In the genomic region with DNA sequence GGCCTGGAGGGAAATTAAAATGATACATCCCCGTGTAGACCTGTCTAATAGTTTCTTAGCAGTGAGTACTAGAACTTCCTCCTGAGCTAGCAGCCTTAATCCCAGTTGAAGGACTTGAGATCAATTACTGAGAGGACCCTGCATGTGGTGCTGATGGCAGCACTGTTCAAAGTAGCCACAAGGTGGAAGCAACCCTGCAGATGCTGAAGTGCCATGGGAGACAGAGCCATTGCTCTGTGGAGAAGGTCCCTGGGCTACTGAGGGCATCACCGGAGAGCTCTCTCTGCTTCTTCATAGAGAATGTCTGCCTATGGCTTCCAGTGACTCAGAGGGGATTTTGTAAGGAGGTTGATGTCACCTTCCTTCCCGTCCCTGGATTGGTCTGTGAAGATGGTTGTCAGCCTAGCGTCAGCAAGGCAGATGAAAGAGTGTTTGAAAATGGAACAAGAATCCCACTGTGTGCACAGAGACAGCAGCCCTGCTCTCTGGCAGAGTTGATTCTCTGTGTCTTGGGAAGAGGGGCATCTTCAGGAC, we compare ENCODE assay signal across 28 mouse cellular contexts. TPM values are rescaled to one million over a fixed set of nuclear protein-coding genes. Genes with fewer than 3 reads are reported as not detected.
DNase-seq lines count a peak whose midpoint lies in the region; ATAC-seq and TF ChIP-seq lines count a peak whose summit lies in the region.
"Not testable (repeated sequence)": the region's sequence is repeated elsewhere in the genome, so short reads cannot be mapped to it uniquely, and the experiment has no call there.
"Had no signal": no experiment of that assay in that cellular context is flagged by ENCODE, and none has a peak within 500 bp of the region (broad histone marks: within the 10 kb centered on the region; RNA-seq: fewer than 3 reads in every experiment).

No protein-coding gene starts in this region.

- H3K4me1 ChIP-seq in bone marrow macrophage, adult 2 months (ENCODE audit: control insufficient read depth, insufficient read depth, low read length), result peaks cover 45% of the 10 kb centered on the region
- H3K4me1 ChIP-seq in kidney, adult 2 months (ENCODE audit: control insufficient read depth, insufficient read depth, low read length); lung, postnatal 0 days (ENCODE audit: insufficient read depth, low read depth, low read length): not testable (repeated sequence)

- H3K9me3 ChIP-seq in lung, postnatal 0 days (ENCODE audit: low read length), result not testable (repeated sequence)

- ATAC-seq in granulocyte monocyte progenitor cell, adult 5-6 weeks (replicated peaks; ENCODE audit: poor library complexity, severe bottlenecking), result peak; percentile 73
- peak; percentile 17; the same call in 1 of the 2 replicates for ATAC-seq in lung, postnatal 0 days
- 0 out of 2 replicates have a peak, but pooled peaks have one; percentile 55 for ATAC-seq in megakaryocyte-erythroid progenitor cell, adult 5-6 weeks (replicated peaks; ENCODE audit: low FRiP score, low TSS enrichment, poor library complexity, severe bottlenecking)

- H3K27ac ChIP-seq in bone marrow macrophage, adult 2 months (ENCODE audit: insufficient read depth, low read depth, low read length), result peak overlapping the region; percentile 57
- not testable (repeated sequence) for H3K27ac ChIP-seq in kidney, adult 2 months (ENCODE audit: insufficient read depth, low read depth, low read length); layer of hippocampus, adult 2 months; lung, postnatal 0 days (ENCODE audit: low read length)

- TF ChIP-seq POLR2A in bone marrow macrophage, adult 2 months (IDR thresholded peaks at IDR 0.05; ENCODE audit: borderline replicate concordance, low read depth, low read length); kidney, adult 2 months (IDR thresholded peaks at IDR 0.05; ENCODE audit: low read depth, low read length): not testable (repeated sequence)

- 80% methylated on average over 4 of the region's 4 CpGs for WGBS in kidney, adult 2 months
- WGBS in lung, postnatal 0 days, result 64% methylated on average over 4 of the region's 4 CpGs

- not testable (repeated sequence) for TF ChIP-seq EP300 in lung, postnatal 0 days (IDR thresholded peaks at IDR 0.05)

- not testable (repeated sequence) for H3K4me2 ChIP-seq in lung, postnatal 0 days (replicated peaks; ENCODE audit: low read depth, low read length)

- not testable (repeated sequence) for H3K36me3 ChIP-seq in kidney, adult 2 months (ENCODE audit: control insufficient read depth, insufficient read depth, low read length); lung, postnatal 0 days (ENCODE audit: insufficient read depth, low read length)

- not testable (repeated sequence) for DNase-seq in kidney, adult 2 months; layer of hippocampus, adult 2 months (ENCODE audit: low spot score in 2 of 2); lung, postnatal 0 days (ENCODE audit: low spot score)

- not testable (repeated sequence) for H3K4me3 ChIP-seq in bone marrow macrophage, adult 2 months (ENCODE audit: insufficient read depth, low read length); kidney, adult 2 months (ENCODE audit: insufficient read depth, low read depth, low read length); layer of hippocampus, adult 2 months; lung, postnatal 0 days (ENCODE audit: low read depth, low read length)

- TF ChIP-seq CTCF in bone marrow macrophage, adult 2 months (IDR thresholded peaks at IDR 0.05; ENCODE audit: low read depth, low read length), result not testable (repeated sequence)
- TF ChIP-seq CTCF in kidney, adult 2 months (conservative IDR thresholded peaks at IDR 0.05; ENCODE audit: insufficient read depth, insufficient read length, low read depth, low read length), result peak; percentile 28; the same call in 1 of the 2 replicates
- TF ChIP-seq CTCF in layer of hippocampus, adult 2 months (conservative IDR thresholded peaks at IDR 0.05), result peak; percentile 48
- peak; percentile 56 for TF ChIP-seq CTCF in lung, postnatal 0 days (IDR thresholded peaks at IDR 0.05)

- H3K9ac ChIP-seq in lung, postnatal 0 days (replicated peaks; ENCODE audit: low read depth), result not testable (repeated sequence)

- H3K27me3 ChIP-seq in kidney, adult 2 months (replicated peaks; ENCODE audit: control insufficient read depth, insufficient read depth, low read length); lung, postnatal 0 days (replicated peaks; ENCODE audit: insufficient read depth, low read length): not testable (repeated sequence)

RNA-seq across cellular contexts. Expression of a gene that starts 8.7 kb away (rescaled TPM):
- 34.0 and 62.4 TPM in 2 replicates for polyA plus RNA-seq in bone marrow macrophage, adult 2 months (2012; ENCODE audit: insufficient read depth, insufficient read length, missing spikeins)
- 9.2 TPM in 2 replicates for total RNA-seq in granulocyte monocyte progenitor cell, adult 5-6 weeks (2014; fragmentation: Nextera tagmentation)
- total RNA-seq in granulocyte monocyte progenitor cell, adult 5-6 weeks (2017), result 2.3 and 2.6 TPM in 2 replicates
- polyA plus RNA-seq in kidney, adult 2 months (2012; rRNA removed), result 20.9 and 21.1 TPM in 2 replicates
- total RNA-seq in layer of hippocampus, adult 2 months (2021), result 1 to 10 TPM in 1 of 2 experiments, under 1 TPM in 1; 0.59 to 1.3 TPM
- 35.3 and 39.9 TPM in 2 replicates for polyA plus RNA-seq in lung, postnatal 0 days (2015; fragmentation: Nextera tagmentation; extraction: Ambion mirVana)
- not detected in 2 replicates for total RNA-seq in megakaryocyte-erythroid progenitor cell, adult 5-6 weeks (2014; fragmentation: Nextera tagmentation)
- total RNA-seq in megakaryocyte-erythroid progenitor cell, adult 5-6 weeks (2017), result not detected in 2 replicates
- polyA plus RNA-seq: erythroblast, embryonic 14.5 days; G1E had no signal

RNA-seq across cellular contexts. Expression of a gene that starts 22.8 kb away (rescaled TPM):
- polyA plus RNA-seq in bone marrow macrophage, adult 2 months (2012; ENCODE audit: insufficient read depth, insufficient read length, missing spikeins), result 23.8 and 25.2 TPM in 2 replicates
- 0.88 and 1.3 TPM in 2 replicates for total RNA-seq in granulocyte monocyte progenitor cell, adult 5-6 weeks (2014; fragmentation: Nextera tagmentation)
- 1.5 and 1.6 TPM in 2 replicates for total RNA-seq in granulocyte monocyte progenitor cell, adult 5-6 weeks (2017)
- 8.5 and 10.5 TPM in 2 replicates for polyA plus RNA-seq in kidney, adult 2 months (2012; rRNA removed)
- under 1 TPM in 1 of 2 experiments, not detected in 1; 0.54 TPM for total RNA-seq in layer of hippocampus, adult 2 months (2021)
- polyA plus RNA-seq in lung, postnatal 0 days (2015; fragmentation: Nextera tagmentation; extraction: Ambion mirVana), result 2.4 and 3.2 TPM in 2 replicates
- total RNA-seq in megakaryocyte-erythroid progenitor cell, adult 5-6 weeks (2014; fragmentation: Nextera tagmentation), result 0.83 and 0.99 TPM in 2 replicates
- not detected in 2 replicates for total RNA-seq in megakaryocyte-erythroid progenitor cell, adult 5-6 weeks (2017)
- polyA plus RNA-seq: C2C12; erythroblast, embryonic 14.5 days; forebrain, embryonic 11.5 days; G1E; heart, embryonic 14.5 days; kidney, embryonic 14.5 days; limb, embryonic 11.5 days; midbrain, embryonic 12.5 days; neural tube, embryonic 14.5 days had no signal

RNA-seq across cellular contexts. Expression of a gene that starts 31.0 kb away (rescaled TPM):
- 130 and 184 TPM in 2 replicates for polyA plus RNA-seq in bone marrow macrophage, adult 2 months (2012; ENCODE audit: insufficient read depth, insufficient read length, missing spikeins)
- total RNA-seq in granulocyte monocyte progenitor cell, adult 5-6 weeks (2014; fragmentation: Nextera tagmentation), result 25.2 and 25.5 TPM in 2 replicates
- 49.7 and 55.1 TPM in 2 replicates for total RNA-seq in granulocyte monocyte progenitor cell, adult 5-6 weeks (2017)
- polyA plus RNA-seq in kidney, adult 2 months (2012; rRNA removed), result 85.2 and 96.9 TPM in 2 replicates
- under 1 TPM; 0.44 to 0.59 TPM for total RNA-seq in layer of hippocampus, adult 2 months (2021)
- 2.5 and 2.7 TPM in 2 replicates for polyA plus RNA-seq in lung, postnatal 0 days (2015; fragmentation: Nextera tagmentation; extraction: Ambion mirVana)
- 0.11 TPM in 1 of 2 replicates, not detected in the other for total RNA-seq in megakaryocyte-erythroid progenitor cell, adult 5-6 weeks (2014; fragmentation: Nextera tagmentation)
- total RNA-seq in megakaryocyte-erythroid progenitor cell, adult 5-6 weeks (2017), result 0.61 and 2.3 TPM in 2 replicates
- polyA plus RNA-seq: C2C12 had no signal

RNA-seq across cellular contexts. Expression of a gene that starts 38.3 kb away (rescaled TPM):
- 8.3 TPM in 1 of 2 replicates, not detected in the other for polyA plus RNA-seq in bone marrow macrophage, adult 2 months (2012; ENCODE audit: insufficient read depth, insufficient read length, missing spikeins)
- total RNA-seq in granulocyte monocyte progenitor cell, adult 5-6 weeks (2014; fragmentation: Nextera tagmentation), result not detected in 2 replicates
- total RNA-seq in granulocyte monocyte progenitor cell, adult 5-6 weeks (2017), result not detected in 2 replicates
- 0.20 and 0.22 TPM in 2 replicates for polyA plus RNA-seq in kidney, adult 2 months (2012; rRNA removed)
- not detected for total RNA-seq in layer of hippocampus, adult 2 months (2021)
- polyA plus RNA-seq in lung, postnatal 0 days (2015; fragmentation: Nextera tagmentation; extraction: Ambion mirVana), result 0.11 TPM in 1 of 2 replicates, not detected in the other
- not detected in 2 replicates for total RNA-seq in megakaryocyte-erythroid progenitor cell, adult 5-6 weeks (2014; fragmentation: Nextera tagmentation)
- total RNA-seq in megakaryocyte-erythroid progenitor cell, adult 5-6 weeks (2017), result not detected in 2 replicates
- total RNA-seq: adrenal gland, postnatal 14 days; G1E; gastrocnemius, postnatal 10 days; heart, postnatal 25 days; left cerebral cortex, postnatal 14 days had no signal
- polyA plus RNA-seq: C2C12; embryonic facial prominence, embryonic 13.5 days; erythroblast, embryonic 14.5 days; forebrain, embryonic 11.5 days; forebrain, embryonic 16.5 days; G1E; heart, embryonic 14.5 days; hindbrain, embryonic 12.5 days; intestine, embryonic 16.5 days; kidney, embryonic 14.5 days; large intestine, adult 2 months; limb, embryonic 11.5 days; liver, embryonic 15.5 days; lung, embryonic 16.5 days; midbrain, embryonic 12.5 days; neural tube, embryonic 14.5 days; small intestine, adult 2 months; stomach, embryonic 14.5 days had no signal

RNA-seq across cellular contexts. Expression of a gene that starts 39.9 kb away (rescaled TPM):
- 35.1 and 38.1 TPM in 2 replicates for polyA plus RNA-seq in bone marrow macrophage, adult 2 months (2012; ENCODE audit: insufficient read depth, insufficient read length, missing spikeins)
- 1.4 and 7.4 TPM in 2 replicates for total RNA-seq in granulocyte monocyte progenitor cell, adult 5-6 weeks (2014; fragmentation: Nextera tagmentation)
- total RNA-seq in granulocyte monocyte progenitor cell, adult 5-6 weeks (2017), result 0.98 and 0.99 TPM in 2 replicates
- polyA plus RNA-seq in kidney, adult 2 months (2012; rRNA removed), result 0.59 and 0.90 TPM in 2 replicates
- total RNA-seq in layer of hippocampus, adult 2 months (2021), result under 1 TPM in 1 of 2 experiments, not detected in 1; 0.44 TPM
- not detected in 2 replicates for polyA plus RNA-seq in lung, postnatal 0 days (2015; fragmentation: Nextera tagmentation; extraction: Ambion mirVana)
- total RNA-seq in megakaryocyte-erythroid progenitor cell, adult 5-6 weeks (2014; fragmentation: Nextera tagmentation), result 1.5 TPM in 1 of 2 replicates, not detected in the other
- total RNA-seq in megakaryocyte-erythroid progenitor cell, adult 5-6 weeks (2017), result not detected in 2 replicates
- polyA plus RNA-seq: C2C12; embryonic facial prominence, embryonic 13.5 days; erythroblast, embryonic 14.5 days; forebrain, embryonic 11.5 days; forebrain, embryonic 16.5 days; G1E; heart, embryonic 14.5 days; hindbrain, embryonic 12.5 days; intestine, embryonic 16.5 days; kidney, embryonic 14.5 days; large intestine, adult 2 months; limb, embryonic 11.5 days; liver, embryonic 15.5 days; lung, embryonic 16.5 days; midbrain, embryonic 12.5 days; neural tube, embryonic 14.5 days; stomach, embryonic 14.5 days had no signal

Comparison
In these comparisons a context has a peak if more than half of its experiments do, and no peak if none do; other contexts are left out.
1. ATAC-seq: peak in every context shown above with its lines; median percentile 73 in granulocyte monocyte progenitor cell, adult 5-6 weeks; 55 in megakaryocyte-erythroid progenitor cell, adult 5-6 weeks; 17 in lung, postnatal 0 days.
2. RNA of a gene that starts 31.0 kb away (total RNA-seq): 25.2 to 55.1 TPM in granulocyte monocyte progenitor cell, adult 5-6 weeks; 0.11 to 2.3 TPM in megakaryocyte-erythroid progenitor cell, adult 5-6 weeks and 0.44 to 0.59 TPM in layer of hippocampus, adult 2 months; every median in the first group is over 4 times any median in the second.